Mouse (Mus musculus) Muller cell, postnatal 12 days (primary cell): ENCODE measurements at regions not wholly inside any gene's neighbourhood (a gene's known extent, or its start where the extent isn't known, plus 50 kb on each side); places are given as distances from the start of the nearest gene placed in this dataset.

Experiments
- DNase-seq: peaks from one replicate; pipeline ENCODE4 v3.0.0-alpha.2; 2015; ENCODE audit errors: inconsistent ontology term

DNA sequence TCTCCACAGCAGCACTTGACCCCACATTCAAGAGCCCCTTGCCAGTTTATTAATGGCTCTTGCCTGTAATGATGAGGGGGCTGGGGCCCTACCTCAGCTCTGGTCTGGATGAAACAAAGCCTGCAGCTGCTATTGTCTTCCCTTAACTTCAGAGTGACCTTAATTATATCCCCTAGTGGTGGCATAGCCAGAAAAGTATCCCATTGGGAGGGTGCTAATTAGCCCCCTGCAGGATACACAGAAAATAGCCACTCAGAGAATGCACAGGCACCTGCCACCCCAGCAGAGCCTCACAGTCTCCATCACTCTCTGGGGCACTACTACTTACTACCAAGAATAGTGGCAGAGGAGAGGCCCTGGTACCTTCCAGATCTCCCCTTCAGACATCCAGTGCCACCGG is 150.0 kb downstream of the Zfp706 start:
- DNase-seq: no peak

DNA sequence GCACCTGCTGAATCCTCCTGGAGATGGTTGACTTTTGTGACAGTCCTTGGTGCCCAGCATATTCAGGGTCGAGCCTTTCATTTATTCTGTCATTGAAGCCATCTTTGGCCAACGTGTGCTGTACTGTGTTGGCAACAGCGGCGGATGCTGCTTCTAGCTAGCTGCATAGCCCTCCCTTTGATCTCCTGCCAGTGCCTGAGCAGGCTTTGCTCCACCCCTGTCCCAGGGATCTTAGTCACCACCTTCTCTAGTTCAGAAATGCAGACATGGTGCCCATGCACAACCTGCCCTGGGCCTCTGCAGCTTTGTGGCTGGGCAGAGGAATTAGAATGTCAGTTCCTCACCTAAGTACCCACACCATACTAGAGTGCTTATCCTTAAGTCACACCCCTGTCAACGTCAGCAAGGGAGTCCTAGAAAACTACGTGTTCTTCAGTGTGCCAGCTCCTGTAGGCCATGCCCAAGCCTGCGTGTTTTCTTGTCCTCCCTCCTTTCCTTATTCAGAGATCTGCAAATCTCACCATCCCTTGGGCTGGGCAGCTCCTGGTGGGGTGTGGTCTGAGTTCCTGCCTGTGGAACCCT is 151.9 kb downstream of the Zfp706 start:
- peak; percentile 69 for DNase-seq

DNA sequence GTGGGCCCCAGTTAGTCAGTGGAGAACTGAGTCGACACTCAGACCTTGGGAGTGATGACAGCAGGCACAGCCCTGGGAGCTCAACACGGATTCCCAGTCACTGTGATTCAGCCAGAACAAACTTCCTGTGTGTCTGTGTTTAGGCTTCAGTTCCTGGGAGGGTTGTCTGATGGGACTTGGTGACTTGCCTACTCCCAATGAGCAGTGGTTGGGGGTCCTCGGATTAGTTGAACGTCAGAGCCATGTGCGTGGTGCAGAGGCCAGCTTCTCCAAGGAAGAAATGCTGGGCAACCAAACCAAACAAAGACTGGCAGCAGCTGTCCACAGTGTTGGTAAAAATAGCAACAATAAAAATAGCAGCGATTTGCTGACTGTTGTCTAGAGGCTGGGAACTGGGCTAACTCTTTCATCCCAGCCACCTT is 152.7 kb downstream of the Zfp706 start:
- DNase-seq: peak; percentile 73

DNA sequence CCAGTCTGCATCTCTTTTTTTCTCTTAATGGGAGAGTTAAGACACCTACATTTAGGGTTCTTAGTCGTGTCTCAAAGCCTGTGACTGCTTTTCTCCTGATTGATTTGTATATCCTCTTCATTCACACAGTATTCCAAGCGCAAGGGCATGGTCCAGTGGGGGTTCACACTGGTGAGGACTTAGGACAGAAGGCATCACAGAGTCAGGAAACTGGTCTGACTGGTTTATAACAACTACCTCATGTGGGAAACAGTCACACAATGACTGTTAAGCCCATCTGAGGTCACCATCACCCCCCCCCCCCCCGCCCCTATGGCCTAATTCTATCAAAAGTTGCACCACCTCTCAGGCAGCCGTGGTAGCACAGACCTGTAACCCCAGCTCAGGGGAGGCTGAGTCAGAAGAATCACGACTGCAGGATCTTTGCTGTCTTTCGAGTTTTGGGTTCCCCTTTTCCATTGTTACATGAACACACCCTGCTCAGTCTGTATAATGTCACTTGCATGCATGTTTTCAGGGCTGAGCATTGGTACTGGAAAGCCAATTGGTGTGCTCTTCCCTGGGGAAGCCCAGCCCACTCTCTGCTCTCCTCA is 155.2 kb downstream of the Zfp706 start:
- DNase-seq: no peak

DNA sequence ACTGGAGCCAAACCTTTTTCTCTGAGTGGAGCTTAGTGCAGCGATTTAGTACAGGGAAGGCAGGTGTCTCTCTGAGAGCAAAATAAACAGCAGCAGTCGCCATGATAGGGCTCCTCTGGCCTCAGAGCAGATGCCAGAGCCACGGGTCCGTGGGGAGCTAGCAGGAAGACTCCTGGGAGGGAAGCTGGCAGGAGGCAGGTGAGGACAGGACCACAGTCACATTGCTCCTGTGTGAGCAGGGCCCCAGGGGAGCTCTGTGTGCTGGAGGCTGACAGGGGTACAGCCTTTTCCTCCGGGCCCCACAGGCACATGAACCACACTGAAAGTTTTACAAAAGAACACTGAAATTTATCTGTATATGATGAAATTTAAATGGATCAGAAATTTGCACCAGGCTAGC is 159.3 kb downstream of the Zfp706 start:
- DNase-seq: no peak

DNA sequence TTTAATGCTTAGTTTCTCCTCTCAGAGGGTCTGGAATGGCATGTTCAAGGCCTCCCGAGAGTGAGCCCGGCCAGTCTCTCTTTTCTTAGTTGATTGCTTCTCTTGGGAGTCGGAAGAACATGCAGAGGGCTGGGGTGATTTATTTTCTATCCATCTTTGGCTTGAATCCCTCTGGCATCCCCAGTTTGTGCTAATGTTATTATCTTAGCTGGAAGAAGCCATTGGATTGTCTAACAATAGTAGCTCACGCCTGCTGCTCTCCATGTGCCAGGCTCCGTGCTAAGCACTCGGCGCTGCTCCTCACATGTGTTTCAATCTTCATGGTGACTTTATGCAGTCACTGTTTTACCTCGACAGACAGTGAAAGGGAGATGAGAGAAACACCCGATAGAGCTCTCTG is 160.8 kb downstream of the Zfp706 start:
- no peak for DNase-seq
